Mouse (Mus musculus): ENCODE results near the gene Eya2.

The Eya2 gene

GRCm38 (mm10) chr2:165769375-165769948, 174.6 kb downstream of the Eya2 start:
- no peak for DNase-seq (ENCODE audit: low read depth, low spot score)

- DNase-seq (ENCODE audit: low read depth, low spot score) = peak; percentile 84
Observed at GRCm38 (mm10) chr2:165778927-165779326, 184.1 kb downstream of the Eya2 start.

- peak; percentile 87 for DNase-seq (ENCODE audit: low read depth, low spot score)
Observed at GRCm38 (mm10) chr2:165782324-165782723, 187.5 kb downstream of the Eya2 start.

GRCm38 (mm10) chr2:165785312-165786036, 190.6 kb downstream of the Eya2 start:
- DNase-seq (ENCODE audit: low read depth, low spot score) = peak; percentile 88

DNA sequence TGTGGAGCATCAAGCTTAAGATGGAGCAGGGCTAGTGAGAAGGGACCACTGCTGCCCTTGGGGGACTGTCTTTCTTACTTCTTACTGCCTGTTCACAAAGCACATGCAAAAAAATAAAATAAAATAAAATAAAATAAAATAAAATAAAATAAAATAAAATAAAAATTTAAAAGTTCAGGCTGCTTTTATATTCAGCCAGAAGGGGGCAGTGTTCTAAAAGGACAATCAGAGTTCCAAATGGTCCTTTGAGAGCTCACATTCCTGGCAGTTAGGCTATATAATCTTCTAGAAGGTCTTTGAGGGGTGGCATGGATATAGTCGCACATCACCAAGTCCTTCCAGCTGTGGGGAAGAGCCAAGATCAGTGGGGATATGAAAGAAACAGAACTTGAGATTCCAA, 191.6 kb downstream of the Eya2 start:
- no peak for DNase-seq (ENCODE audit: low read depth, low spot score)

- DNase-seq (ENCODE audit: low read depth, low spot score) = no peak
Observed at GRCm38 (mm10) chr2:165788005-165788404, 193.2 kb downstream of the Eya2 start.

DNA sequence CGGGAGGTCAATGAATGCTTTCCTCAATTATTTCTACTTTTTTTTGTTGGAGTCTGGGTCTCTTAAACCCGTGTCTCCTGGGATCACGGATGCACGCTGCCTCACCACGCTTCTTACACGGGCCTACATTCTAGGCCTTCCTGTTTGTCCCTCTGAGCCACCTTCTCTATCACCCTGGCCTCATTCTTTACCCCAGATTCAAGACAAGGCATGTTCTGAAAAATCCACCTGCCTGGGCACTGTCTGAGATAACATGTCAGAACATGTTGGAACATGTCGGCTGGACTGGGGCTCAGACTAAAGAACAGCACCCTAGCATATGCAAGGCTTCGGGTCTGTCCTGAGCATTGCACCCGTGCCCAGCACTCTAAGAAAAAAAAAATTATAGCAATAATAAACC, 194.0 kb downstream of the Eya2 start:
- DNase-seq (ENCODE audit: low read depth, low spot score) = no peak

GRCm38 (mm10) chr2:165789667-165790066, 194.8 kb downstream of the Eya2 start:
- no peak for DNase-seq (ENCODE audit: low read depth, low spot score)

GRCm38 (mm10) chr2:165791026-165791425, 196.2 kb downstream of the Eya2 start:
- peak; percentile 87 for DNase-seq (ENCODE audit: low read depth, low spot score)

GRCm38 (mm10) chr2:165791657-165792056, 196.8 kb downstream of the Eya2 start:
- DNase-seq (ENCODE audit: low read depth, low spot score) = peak; percentile 89

- no peak for DNase-seq (ENCODE audit: low read depth, low spot score)
Observed at GRCm38 (mm10) chr2:165792431-165793282, 197.8 kb downstream of the Eya2 start.

- no peak for DNase-seq (ENCODE audit: low read depth, low spot score)
Observed at GRCm38 (mm10) chr2:165793283-165793638, 198.4 kb downstream of the Eya2 start.

DNA sequence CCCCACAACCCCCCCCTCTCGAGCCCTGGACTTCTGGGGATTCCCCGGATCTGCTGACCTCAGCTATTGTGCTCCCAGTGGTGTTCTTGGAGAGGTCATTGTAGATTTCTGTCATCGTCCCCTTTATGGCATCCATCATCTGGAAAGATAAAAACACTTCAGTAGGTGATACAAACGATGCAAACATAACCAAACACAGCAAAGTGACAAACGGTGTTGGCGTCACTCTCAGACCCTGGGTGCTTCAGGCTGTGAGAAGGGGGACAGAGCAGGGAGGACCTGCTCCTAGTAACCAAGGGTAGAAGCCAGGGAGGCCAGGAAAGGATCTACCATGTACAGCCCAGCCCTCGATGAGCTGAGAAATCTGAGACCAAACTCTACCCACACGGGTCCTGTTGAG, 203.0 kb downstream of the Eya2 start:
- no peak for DNase-seq (ENCODE audit: low read depth, low spot score)

- DNase-seq (ENCODE audit: low read depth, low spot score) = peak; percentile 77
Observed at GRCm38 (mm10) chr2:165800174-165800573, 205.3 kb downstream of the Eya2 start.

DNA sequence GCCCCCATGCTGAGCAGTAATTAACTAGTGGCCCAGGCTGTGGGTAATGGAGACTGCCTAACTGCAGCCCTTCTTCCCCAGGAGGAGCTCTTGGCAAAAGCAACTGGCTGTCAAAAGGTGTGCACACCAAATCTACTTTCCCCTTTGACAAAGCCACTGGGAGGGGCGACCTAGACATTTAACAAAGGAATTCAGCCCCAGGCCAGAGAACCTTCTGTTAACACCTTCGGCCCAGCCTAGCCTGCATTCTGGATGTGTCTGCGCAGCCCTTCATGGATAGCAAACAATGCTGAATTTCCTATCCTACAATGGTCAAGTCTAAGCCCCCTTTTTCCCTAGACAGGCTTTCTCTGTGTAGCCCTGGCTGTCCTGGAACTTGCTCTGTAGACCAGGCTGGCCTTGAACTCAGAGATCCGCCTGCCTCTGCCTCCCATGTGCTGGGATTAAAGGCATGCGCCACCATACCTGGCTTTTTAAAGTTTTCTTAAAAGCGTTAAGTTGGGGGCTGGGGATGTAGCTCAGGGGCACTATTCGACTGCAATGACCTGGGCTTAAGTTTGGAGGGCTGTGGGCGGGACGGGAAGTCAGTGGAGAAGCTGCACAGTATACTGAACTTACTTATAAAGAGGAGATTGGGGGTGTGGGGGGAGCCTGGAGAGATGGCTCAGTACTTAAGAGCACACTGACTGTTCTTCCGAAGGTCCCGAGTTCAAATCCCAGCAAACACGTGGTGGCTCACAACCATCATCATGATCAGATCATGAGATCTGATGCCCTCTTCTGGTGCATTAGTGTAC, 213.5 kb downstream of the Eya2 start:
- DNase-seq (ENCODE audit: low read depth, low spot score) = peak; percentile 97

DNA sequence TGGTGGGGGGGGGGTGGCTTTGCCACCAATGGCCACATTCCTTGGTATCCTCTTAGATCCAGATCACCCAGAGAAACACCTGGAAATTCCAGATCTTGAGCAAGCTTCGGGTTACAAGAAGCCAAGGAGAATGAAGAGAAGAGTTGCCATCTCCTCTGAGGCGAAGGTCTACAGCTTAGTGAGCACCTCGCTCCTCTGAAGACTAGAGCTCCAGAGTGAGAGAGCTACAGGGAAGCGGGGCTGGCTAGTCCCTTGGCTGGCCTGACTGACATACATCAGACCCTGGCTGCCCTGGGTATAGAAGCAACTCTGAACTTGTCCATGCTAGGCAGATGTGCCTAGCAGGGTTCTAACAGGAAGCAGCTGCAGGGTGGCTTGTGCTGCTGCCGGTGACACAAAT, 214.3 kb downstream of the Eya2 start:
- DNase-seq (ENCODE audit: low read depth, low spot score) = no peak

GRCm38 (mm10) chr2:165809901-165810477, 215.2 kb downstream of the Eya2 start:
- peak; percentile 99 for DNase-seq (ENCODE audit: low read depth, low spot score)

DNA sequence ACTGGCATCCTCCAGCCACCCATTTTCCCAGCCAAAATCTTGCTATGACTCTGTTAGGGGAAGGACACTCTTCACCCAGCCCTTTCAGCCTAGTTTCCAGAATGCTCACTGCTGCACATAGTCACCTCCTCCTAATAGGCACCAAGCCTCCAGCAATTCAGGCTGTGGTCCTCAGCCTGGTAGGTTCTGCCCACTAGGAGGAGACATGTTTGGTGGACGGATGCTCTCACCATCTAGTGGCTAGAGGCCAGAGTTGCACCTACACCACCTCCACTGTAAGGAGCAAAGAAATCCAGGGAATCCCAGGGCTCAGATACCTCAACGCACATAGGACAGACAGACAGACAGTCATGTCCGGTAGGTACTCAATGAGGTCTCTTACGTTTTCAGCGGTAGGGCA, 216.7 kb downstream of the Eya2 start:
- DNase-seq (ENCODE audit: low read depth, low spot score) = peak; percentile 93

GRCm38 (mm10) chr2:165812889-165813288, 218.1 kb downstream of the Eya2 start:
- DNase-seq (ENCODE audit: low read depth, low spot score) = no peak

- DNase-seq (ENCODE audit: low read depth, low spot score) = peak; percentile 58
Observed at GRCm38 (mm10) chr2:165815103-165815880, 220.5 kb downstream of the Eya2 start.

DNA sequence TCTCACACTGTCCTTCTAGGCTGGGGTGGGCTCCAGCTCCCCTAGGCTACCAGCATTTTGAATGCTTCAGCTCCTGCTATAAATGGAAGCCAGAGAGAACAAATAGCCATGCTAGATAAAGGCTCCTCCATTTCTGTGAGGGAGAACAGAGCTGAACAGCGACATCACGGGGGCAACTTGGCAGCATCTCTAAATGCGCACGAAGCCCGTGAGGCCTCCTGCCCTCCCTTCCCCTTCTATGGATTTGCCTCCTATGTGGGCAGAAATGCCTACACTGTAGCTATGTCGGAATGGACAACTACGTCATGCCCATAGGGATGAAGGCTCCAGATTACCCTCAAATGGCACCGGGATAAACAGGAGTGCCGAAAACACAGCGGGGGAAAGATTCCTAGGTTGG, 222.6 kb downstream of the Eya2 start:
- DNase-seq (ENCODE audit: low read depth, low spot score) = no peak

All from ES-CJ7 (cell line).